Mouse (Mus musculus): Measurements from ENCODE around the gene Rab31.

Gene Rab31

GRCm38 (mm10) chr17:65789576-65789975 is 17.0 kb upstream of the Rab31 start:
- no peak for DNase-seq (ENCODE audit: low read depth, low spot score)
- Histone ChIP-seq H3K27me3 (ENCODE audit: control insufficient read depth, insufficient read depth, low read length, poor library complexity, severe bottlenecking) (no peaks in the 10 kb centered on the region), H3K36me3 (ENCODE audit: control insufficient read depth, insufficient read depth, low read length, poor library complexity, severe bottlenecking) (no peaks in the 10 kb centered on the region)

GRCm38 (mm10) chr17:65788542-65789291 is 16.2 kb upstream of the Rab31 start:
- no peaks in the 10 kb centered on the region for H3K27me3 ChIP-seq (ENCODE audit: control insufficient read depth, insufficient read depth, low read length, poor library complexity, severe bottlenecking)
- no peaks in the 10 kb centered on the region for H3K36me3 ChIP-seq (ENCODE audit: control insufficient read depth, insufficient read depth, low read length, poor library complexity, severe bottlenecking)
- DNase-seq (ENCODE audit: low read depth, low spot score), result peak; percentile 26

- H3K36me3 ChIP-seq (ENCODE audit: control insufficient read depth, insufficient read depth, low read length, poor library complexity, severe bottlenecking), result no peaks in the 10 kb centered on the region
- no peaks in the 10 kb centered on the region for H3K27me3 ChIP-seq (ENCODE audit: control insufficient read depth, insufficient read depth, low read length, poor library complexity, severe bottlenecking)
- no peak for DNase-seq (ENCODE audit: low read depth, low spot score)
Observed at GRCm38 (mm10) chr17:65787261-65787660, 14.7 kb upstream of the Rab31 start.

GRCm38 (mm10) chr17:65786225-65786624 is 13.7 kb upstream of the Rab31 start:
- H3K36me3 ChIP-seq (ENCODE audit: control insufficient read depth, insufficient read depth, low read length, poor library complexity, severe bottlenecking), result no peaks in the 10 kb centered on the region
- no peaks in the 10 kb centered on the region for H3K27me3 ChIP-seq (ENCODE audit: control insufficient read depth, insufficient read depth, low read length, poor library complexity, severe bottlenecking)
- peak; percentile 63 for DNase-seq (ENCODE audit: low read depth, low spot score)

- no peaks in the 10 kb centered on the region for H3K27me3 ChIP-seq (ENCODE audit: control insufficient read depth, insufficient read depth, low read length, poor library complexity, severe bottlenecking)
- no peak for DNase-seq (ENCODE audit: low read depth, low spot score)
- no peaks in the 10 kb centered on the region for H3K36me3 ChIP-seq (ENCODE audit: control insufficient read depth, insufficient read depth, low read length, poor library complexity, severe bottlenecking)
Observed at GRCm38 (mm10) chr17:65785707-65786106, 13.2 kb upstream of the Rab31 start.

- H3K27me3 ChIP-seq (ENCODE audit: control insufficient read depth, insufficient read depth, low read length, poor library complexity, severe bottlenecking), result no peaks in the 10 kb centered on the region
- no peak for DNase-seq (ENCODE audit: low read depth, low spot score)
- no peaks in the 10 kb centered on the region for H3K36me3 ChIP-seq (ENCODE audit: control insufficient read depth, insufficient read depth, low read length, poor library complexity, severe bottlenecking)
Observed at GRCm38 (mm10) chr17:65784610-65785140, 12.1 kb upstream of the Rab31 start.

GRCm38 (mm10) chr17:65783182-65784161 is 10.9 kb upstream of the Rab31 start:
- Histone ChIP-seq H3K36me3 (ENCODE audit: control insufficient read depth, insufficient read depth, low read length, poor library complexity, severe bottlenecking) (no peaks in the 10 kb centered on the region), H3K27me3 (ENCODE audit: control insufficient read depth, insufficient read depth, low read length, poor library complexity, severe bottlenecking) (no peaks in the 10 kb centered on the region)
- DNase-seq (ENCODE audit: low read depth, low spot score), result peak; percentile 74

GRCm38 (mm10) chr17:65782551-65783141 is 10.1 kb upstream of the Rab31 start, which contains the start of gene Ppp4r1:
Ppp4r1 (plus strand) TSS chr17:65782573.
- DNase-seq (ENCODE audit: low read depth, low spot score), result peak; percentile 70
- Histone ChIP-seq H3K27me3 (ENCODE audit: control insufficient read depth, insufficient read depth, low read length, poor library complexity, severe bottlenecking) (no peaks in the 10 kb centered on the region), H3K36me3 (ENCODE audit: control insufficient read depth, insufficient read depth, low read length, poor library complexity, severe bottlenecking) (no peaks in the 10 kb centered on the region)

- no peak for DNase-seq (ENCODE audit: low read depth, low spot score)
- no peaks in the 10 kb centered on the region for H3K27me3 ChIP-seq (ENCODE audit: control insufficient read depth, insufficient read depth, low read length, poor library complexity, severe bottlenecking)
Observed at GRCm38 (mm10) chr17:65780970-65781369, 8.4 kb upstream of the Rab31 start.

GRCm38 (mm10) chr17:65777461-65777860 is 4.9 kb upstream of the Rab31 start:
- Histone ChIP-seq H3K36me3 (ENCODE audit: control insufficient read depth, insufficient read depth, low read length, poor library complexity, severe bottlenecking) (no peaks in the 10 kb centered on the region), H3K27me3 (ENCODE audit: control insufficient read depth, insufficient read depth, low read length, poor library complexity, severe bottlenecking) (no peaks in the 10 kb centered on the region)
- no peak for DNase-seq (ENCODE audit: low read depth, low spot score)

More at GRCm38 (mm10) chr17:65780970-65781369, 8.4 kb upstream of the Rab31 start:
- no peaks in the 10 kb centered on the region for H3K36me3 ChIP-seq (ENCODE audit: control insufficient read depth, insufficient read depth, low read length, poor library complexity, severe bottlenecking)

- DNase-seq (ENCODE audit: low read depth, low spot score), result no peak
- H3K36me3 ChIP-seq (ENCODE audit: control insufficient read depth, insufficient read depth, low read length, poor library complexity, severe bottlenecking), result no peaks in the 10 kb centered on the region
- H3K27me3 ChIP-seq (ENCODE audit: control insufficient read depth, insufficient read depth, low read length, poor library complexity, severe bottlenecking), result no peaks in the 10 kb centered on the region
Observed at GRCm38 (mm10) chr17:65776228-65776627, 3.7 kb upstream of the Rab31 start.

- DNase-seq (ENCODE audit: low read depth, low spot score), result no peak
- H3K27me3 ChIP-seq (ENCODE audit: control insufficient read depth, insufficient read depth, low read length, poor library complexity, severe bottlenecking), result no peaks in the 10 kb centered on the region
- no peaks in the 10 kb centered on the region for H3K36me3 ChIP-seq (ENCODE audit: control insufficient read depth, insufficient read depth, low read length, poor library complexity, severe bottlenecking)
Observed at GRCm38 (mm10) chr17:65774439-65774838, 1.9 kb upstream of the Rab31 start.

GRCm38 (mm10) chr17:65773617-65774016 is 1.1 kb upstream of the Rab31 start:
- peak; percentile 41 for DNase-seq (ENCODE audit: low read depth, low spot score)
- Histone ChIP-seq H3K27me3 (ENCODE audit: control insufficient read depth, insufficient read depth, low read length, poor library complexity, severe bottlenecking) (no peaks in the 10 kb centered on the region), H3K36me3 (ENCODE audit: control insufficient read depth, insufficient read depth, low read length, poor library complexity, severe bottlenecking) (no peaks in the 10 kb centered on the region)

All from splenic B cell, adult 2 months (primary cell).